Mouse (Mus musculus) regulatory T cell (primary cell): ENCODE measurements around the gene Cenpj.

Experiments used
- in situ Hi-C: fragments of 300-600 bp; cut with MboI, MseI; formaldehyde crosslinking; loops from one replicate; pipeline ENCODE4 v1.15.1; 2025; ENCODE audit warnings: high pct_unique_total_duplicates

The Cenpj gene

GRCm38 (mm10) chr14:56545491-56545890, 29.7 kb downstream of the Cenpj start:
- in situ Hi-C loops, result no loop called here

GRCm38 (mm10) chr14:56544946-56545345, 30.3 kb downstream of the Cenpj start:
- in situ Hi-C loops, result no loop called here

- in situ Hi-C loops, result no loop called here
Observed at GRCm38 (mm10) chr14:56530788-56531187, 44.4 kb downstream of the Cenpj start.

- in situ Hi-C loops, result no loop called here
Observed at GRCm38 (mm10) chr14:56514775-56515174, 60.5 kb downstream of the Cenpj start.

GRCm38 (mm10) chr14:56512084-56512483, 63.1 kb downstream of the Cenpj start:
- in situ Hi-C loops, result no loop called here

GRCm38 (mm10) chr14:56506743-56507142, 68.5 kb downstream of the Cenpj start:
- in situ Hi-C loops, result no loop called here

GRCm38 (mm10) chr14:56502407-56502806, 72.8 kb downstream of the Cenpj start:
- in situ Hi-C loops, result no loop called here

GRCm38 (mm10) chr14:56489806-56490205, 85.4 kb downstream of the Cenpj start:
- in situ Hi-C loops, result no loop called here
